Mouse (Mus musculus): ENCODE results near the gene Uchl5.

- TF ChIP-seq CTCF (IDR thresholded peaks at IDR 0.05; ENCODE audit: low read depth) (no peak), EP300 (optimal IDR thresholded peaks at IDR 0.05) (no peak)
These were observed 45.4 kb upstream of the Uchl5 start for GRCm38 (mm10) chr1:143731691-143732090.

Measured in stomach, postnatal 0 days (tissue).